Mouse (Mus musculus) MEL (cell line): ENCODE measurements around the gene Tle1. TPM values are rescaled to one million over a fixed set of nuclear protein-coding genes. Genes with fewer than 3 reads are reported as not detected.
A peak's percentile ranks its signal among the peaks of the same experiment; 100 is the strongest.

ENCODE experiments used
- DNase-seq: peaks from one replicate; pipeline ENCODE4 v3.0.0; 2011; ENCODE audit warnings: low read depth, low spot score
- H3K27ac ChIP-seq: 2 replicates; pipeline ENCODE4 v1.5.1; 2012; ENCODE audit warnings: low read depth, mild to moderate bottlenecking, control low read depth, low read length, moderate library complexity; ENCODE audit not compliant: control insufficient read depth
- H3K27me3 ChIP-seq, 2 experiments: fragments of 150-350 bp in 1 of 2; sonication (generic) in 1 of 2; 2 replicates each; pipeline ENCODE4 v1.6.1; 2012; ENCODE audit warnings: low read length in 2 of 2, mild to moderate bottlenecking in 2 of 2, improper control_type of control experiment in 1 of 2, moderate library complexity in 1 of 2; ENCODE audit not compliant: insufficient read depth in 2 of 2, control insufficient read depth in 1 of 2
- H3K36me3 ChIP-seq, 2 experiments: 2 replicates each; pipeline ENCODE4 v1.6.1; 2012 to 2014; ENCODE audit warnings: low read length in 2 of 2, improper control_type of control experiment in 1 of 2, inconsistent platforms in 1 of 2, mild to moderate bottlenecking in 1 of 2; ENCODE audit not compliant: insufficient read depth in 2 of 2, control insufficient read depth in 1 of 2
- H3K4me1 ChIP-seq, 2 experiments: fragments of 150-350 bp in 1 of 2; sonication (generic) in 1 of 2; 2 replicates each; pipeline ENCODE4 v1.6.1; 2012; ENCODE audit warnings: low read length in 2 of 2, improper control_type of control experiment in 1 of 2, mild to moderate bottlenecking in 1 of 2; ENCODE audit not compliant: insufficient read depth in 2 of 2, control insufficient read depth in 1 of 2
- H3K4me3 ChIP-seq, 2 experiments: fragments of 150-350 bp in 1 of 2; sonication (generic) in 1 of 2; 2 replicates each; pipeline ENCODE4 v1.5.1; 2012; ENCODE audit warnings: low read depth in 2 of 2, low read length in 2 of 2, mild to moderate bottlenecking in 2 of 2, moderate library complexity in 2 of 2, control low read depth in 1 of 2, improper control_type of control experiment in 1 of 2; ENCODE audit not compliant: control insufficient read depth in 1 of 2, insufficient read depth in 1 of 2
- H3K79me2 ChIP-seq: 2 replicates; pipeline ENCODE4 v1.6.1; 2012; ENCODE audit warnings: mild to moderate bottlenecking, low read length, moderate library complexity; ENCODE audit not compliant: control insufficient read depth, poor library complexity, insufficient read depth
- H3K9ac ChIP-seq: 2 replicates; pipeline ENCODE4 v1.6.1; 2012; ENCODE audit warnings: low read depth, mild to moderate bottlenecking, control low read depth, low read length, moderate library complexity; ENCODE audit not compliant: control insufficient read depth, poor library complexity, severe bottlenecking
- H3K9me3 ChIP-seq: fragments of 150-350 bp; sonication (generic); replicated peaks from 2 replicates; pipeline ENCODE4 v1.6.1; 2012; ENCODE audit warnings: mild to moderate bottlenecking, low read length, improper control_type of control experiment, moderate library complexity; ENCODE audit not compliant: insufficient read depth
- CHD2 ChIP-seq: IDR thresholded peaks from 2 replicates; pipeline ENCODE4 v1.6.1; 2011; ENCODE audit warnings: low read length, improper control_type of control experiment
- EP300 ChIP-seq, 2 experiments: IDR thresholded peaks; 2 replicates each; pipeline ENCODE4 v1.6.1; 2011; ENCODE audit warnings: improper control_type of control experiment in 2 of 2, low read length in 2 of 2, low read depth in 1 of 2, mild to moderate bottlenecking in 1 of 2
- ETS1 ChIP-seq: IDR thresholded peaks from 2 replicates; pipeline ENCODE4 v1.6.1; 2012; ENCODE audit warnings: low read depth, mild to moderate bottlenecking, inconsistent platforms, low read length, improper control_type of control experiment, moderate library complexity
- GATA1 ChIP-seq: IDR thresholded peaks from 2 replicates; pipeline ENCODE4 v1.6.1; 2011; ENCODE audit warnings: low read depth, low read length, improper control_type of control experiment
- KAT2A ChIP-seq: conservative IDR thresholded peaks from 2 replicates; pipeline ENCODE4 v1.6.1; 2012; ENCODE audit warnings: low read depth, low read length, improper control_type of control experiment, inconsistent platforms
- MAFK ChIP-seq: IDR thresholded peaks from 2 replicates; pipeline ENCODE4 v1.6.1; 2011; ENCODE audit warnings: low read depth, mild to moderate bottlenecking, low read length, improper control_type of control experiment, borderline replicate concordance
- MAX ChIP-seq: IDR thresholded peaks from 2 replicates; pipeline ENCODE4 v1.6.1; 2011; ENCODE audit warnings: low read length, improper control_type of control experiment
- MXI1 ChIP-seq: IDR thresholded peaks from 2 replicates; pipeline ENCODE4 v1.6.1; 2011; ENCODE audit warnings: mild to moderate bottlenecking, low read depth, low read length, improper control_type of control experiment
- MYB ChIP-seq: IDR thresholded peaks from 2 replicates; pipeline ENCODE4 v1.6.1; 2011; ENCODE audit warnings: mild to moderate bottlenecking, low read depth, low read length, improper control_type of control experiment
- MYC ChIP-seq: IDR thresholded peaks from 2 replicates; pipeline ENCODE4 v1.6.1; 2011; ENCODE audit warnings: low read depth, mild to moderate bottlenecking, low read length, improper control_type of control experiment, moderate library complexity
- RAD21 ChIP-seq: IDR thresholded peaks from 2 replicates; pipeline ENCODE4 v1.6.1; 2011; ENCODE audit warnings: mild to moderate bottlenecking, low read depth, low read length, improper control_type of control experiment
- SIN3A ChIP-seq: IDR thresholded peaks from 2 replicates; pipeline ENCODE4 v1.6.1; 2012; ENCODE audit warnings: low read length, improper control_type of control experiment, inconsistent platforms
- TCF12 ChIP-seq: IDR thresholded peaks from 2 replicates; pipeline ENCODE4 v1.6.1; 2014; ENCODE audit warnings: low read depth, mild to moderate bottlenecking, inconsistent platforms, low read length, improper control_type of control experiment, moderate library complexity
- UBTF ChIP-seq: IDR thresholded peaks from 2 replicates; pipeline ENCODE4 v1.6.1; 2012; ENCODE audit warnings: low read depth, mild to moderate bottlenecking, inconsistent platforms, low read length, improper control_type of control experiment, moderate library complexity, borderline replicate concordance; ENCODE audit not compliant: insufficient read depth
- USF1 ChIP-seq: IDR thresholded peaks from 2 replicates; pipeline ENCODE4 v1.6.1; 2014; ENCODE audit warnings: low read depth, mild to moderate bottlenecking, inconsistent platforms, low read length, improper control_type of control experiment, moderate library complexity
- polyA plus RNA-seq, 2 experiments: library from polyadenylated mRNA; stranded (reverse) in 1 of 2; unstranded in 1 of 2; fragments of >175 nt in 1 of 2; fragments of >200 nt in 1 of 2; gene quantifications; 2 replicates each; pipeline versions ENCODE4 v1.2.1 to v1.2.4; 2012; ENCODE audit warnings: low replicate concordance in 2 of 2, low read depth in 1 of 2; ENCODE audit not compliant: insufficient read length in 2 of 2, insufficient read depth in 1 of 2, missing spikeins in 1 of 2
- total RNA-seq: library from RNA; depleted of rRNA; stranded (reverse); fragments of 300-350 nt; gene quantifications from 2 replicates; pipeline ENCODE4 v1.2.3, GENCODE M21; 2012

The Tle1 gene
- total and polyA plus RNA-seq, 3 experiments = 21.1 to 22.5 TPM; not detected in 1

DNA sequence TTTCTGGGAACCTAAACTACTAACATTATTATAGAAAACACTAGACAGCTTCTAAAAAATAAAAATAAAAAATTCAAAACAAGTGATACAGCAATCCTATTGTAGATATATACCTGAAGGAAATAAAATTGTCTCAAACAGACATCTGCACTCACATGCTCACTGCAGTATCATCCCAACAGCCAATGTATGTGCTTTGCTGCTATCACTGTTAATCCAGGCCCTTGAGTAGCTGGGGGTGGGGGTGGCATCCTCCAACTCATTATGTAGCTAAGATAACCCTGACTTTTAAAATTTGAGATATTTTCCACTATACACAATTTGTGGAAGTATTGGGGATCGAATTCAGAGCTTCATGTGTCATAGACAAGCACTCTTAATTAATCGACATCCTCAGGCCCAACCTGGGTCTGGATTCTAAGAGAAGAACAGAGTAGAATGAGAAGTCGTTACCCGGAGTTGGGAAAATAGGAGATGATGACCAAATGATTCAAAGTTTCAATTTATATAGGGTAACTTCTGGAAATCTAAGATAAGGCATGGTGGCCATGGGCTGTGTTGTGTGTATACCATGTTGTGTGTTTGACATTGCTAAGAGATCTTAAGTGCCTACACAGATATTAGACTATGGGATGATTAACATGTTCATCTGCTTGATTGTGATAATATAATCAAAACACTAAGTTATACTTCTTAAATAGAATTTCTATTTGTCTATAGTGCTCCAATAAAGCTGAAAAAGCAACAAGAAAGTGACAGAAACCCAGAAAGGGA is 38.1 kb downstream of the Tle1 start:
- no peaks in the 10 kb centered on the region; a peak in 1 of 4 replicates for H3K4me1 ChIP-seq
- H3K79me2 ChIP-seq = no peaks in the 10 kb centered on the region
- no peaks in the 10 kb centered on the region for H3K9me3 ChIP-seq
- peak; percentile 26 for DNase-seq
- peaks cover 2 to 4% of the 10 kb centered on the region in 2 experiments; a peak in 2 of 4 replicates for H3K36me3 ChIP-seq
- no peaks in the 10 kb centered on the region for H3K27me3 ChIP-seq
- 0 out of 2 replicates have a peak, but pooled peaks have one; percentile 26 for TF ChIP-seq TCF12
- TF ChIP-seq EP300 (IDR thresholded peaks at IDR 0.05; ENCODE audit: low read depth in 1 of 2, low read length in 2 of 2) = peak; percentile 55; a peak in 3 of 4 replicates
- no peak for TF ChIP-seq UBTF
- TF ChIP-seq GATA1 = peak; percentile 17; the same call in 1 of the 2 replicates
- no peak overlapping the region for H3K27ac ChIP-seq
- no peak overlapping the region for H3K4me3 ChIP-seq
- no peak overlapping the region for H3K9ac ChIP-seq

DNA sequence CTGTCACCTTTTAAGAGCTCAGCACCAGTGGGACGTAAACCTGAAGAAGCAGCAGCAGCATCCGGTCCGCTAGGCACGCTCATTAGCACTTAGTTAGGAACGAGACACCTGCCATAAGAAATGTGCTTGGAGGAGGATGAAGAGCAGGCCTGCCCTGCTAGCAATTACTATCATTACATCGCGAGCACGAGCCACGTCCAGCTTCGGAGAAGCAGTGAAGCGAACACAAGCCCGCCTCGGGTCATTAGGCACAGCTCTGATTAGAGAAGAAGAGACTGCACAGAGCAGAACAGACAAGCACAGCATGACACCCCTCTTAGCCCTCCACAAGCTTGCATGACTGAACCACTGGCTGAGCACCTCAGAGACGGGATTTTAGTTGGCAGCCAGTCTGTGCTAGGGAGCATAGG is 40.6 kb downstream of the Tle1 start:
- Histone ChIP-seq H3K79me2 (no peaks in the 10 kb centered on the region), H3K4me1 (no peaks in the 10 kb centered on the region; a peak in 1 of 4 replicates), H3K9me3 (no peaks in the 10 kb centered on the region), H3K27me3 (no peaks in the 10 kb centered on the region), H3K9ac (no peak overlapping the region), H3K27ac (no peak overlapping the region), H3K4me3 (no peak overlapping the region), H3K36me3 (peaks cover 2 to 4% of the 10 kb centered on the region in 2 experiments; a peak in 2 of 4 replicates)
- TF ChIP-seq MYC (no peak), MXI1 (no peak), CHD2 (no peak), KAT2A (no peak), SIN3A (no peak), MAFK (no peak), ETS1 (no peak), RAD21 (no peak), MAX (no peak), UBTF (no peak), GATA1 (no peak), USF1 (no peak), MYB (no peak)
- no peak for DNase-seq
